Mouse (Mus musculus) CH12.LX (cell line): ENCODE measurements at regions not wholly inside any gene's neighbourhood (a gene's known extent, or its start where the extent isn't known, plus 50 kb on each side); places are given as distances from the start of the nearest gene placed in this dataset.

Experiments
- DNase-seq: peaks from one replicate; pipeline ENCODE4 v3.0.0-alpha.2; 2013; ENCODE audit errors: extremely low read depth
- H3K27ac ChIP-seq: 2 replicates; pipeline ENCODE4 v1.5.1; 2012; ENCODE audit warnings: low read depth, mild to moderate bottlenecking, control low read depth, moderate library complexity; ENCODE audit not compliant: insufficient read depth
- H3K27me3 ChIP-seq: replicated peaks from 2 replicates; pipeline ENCODE3; 2012; ENCODE audit warnings: inconsistent platforms
- H3K36me3 ChIP-seq, 2 experiments: replicated peaks in 1 of 2; 2 replicates each; pipeline versions ENCODE3 to v1.6.1; 2012; ENCODE audit warnings: inconsistent platforms in 1 of 2, low read length in 1 of 2, mild to moderate bottlenecking in 1 of 2, mixed read lengths in 1 of 2, moderate library complexity in 1 of 2; ENCODE audit not compliant: control insufficient read depth in 1 of 2, insufficient read depth in 1 of 2
- H3K4me1 ChIP-seq, 2 experiments: 2 replicates each; pipeline ENCODE4 v1.6.1; 2012; ENCODE audit warnings: inconsistent platforms in 1 of 2, moderate library complexity in 1 of 2; ENCODE audit not compliant: insufficient read depth in 2 of 2, control insufficient read depth in 1 of 2
- H3K4me2 ChIP-seq: 2 replicates; pipeline ENCODE4 v1.6.1; 2012; ENCODE audit warnings: low read depth, mild to moderate bottlenecking, control low read depth; ENCODE audit not compliant: poor library complexity, insufficient read depth, severe bottlenecking
- H3K4me3 ChIP-seq, 3 experiments: fragments of 150-350 bp in 1 of 3; sonication (generic) in 1 of 3; replicated peaks in 1 of 3; 2 replicates each; pipeline versions ENCODE3 to v1.5.1; 2011 to 2012; ENCODE audit warnings: low read depth in 2 of 3, low read length in 2 of 3, mild to moderate bottlenecking in 2 of 3, moderate library complexity in 2 of 3, control low read depth in 1 of 3, improper control_type of control experiment in 1 of 3, inconsistent platforms in 1 of 3, mixed read lengths in 1 of 3; ENCODE audit not compliant: poor library complexity in 1 of 3
- H3K79me2 ChIP-seq: replicated peaks from 2 replicates; pipeline ENCODE4 v1.6.1; 2012; ENCODE audit warnings: mild to moderate bottlenecking, moderate library complexity; ENCODE audit not compliant: control insufficient read depth, poor library complexity, insufficient read depth, severe bottlenecking; ENCODE audit errors: extremely low read depth
- H3K9ac ChIP-seq: 2 replicates; pipeline ENCODE4 v1.6.1; 2012; ENCODE audit warnings: low read depth, mild to moderate bottlenecking, control low read depth, moderate library complexity; ENCODE audit not compliant: insufficient read depth
- H3K9me3 ChIP-seq: replicated peaks from 2 replicates; pipeline ENCODE3; 2012; ENCODE audit warnings: low read length, inconsistent platforms, mixed read lengths
- CHD1 ChIP-seq: IDR thresholded peaks from 2 replicates; pipeline ENCODE4 v1.6.1; 2012; ENCODE audit warnings: low read depth, low read length, improper control_type of control experiment, inconsistent platforms
- CHD2 ChIP-seq: IDR thresholded peaks from 2 replicates; pipeline ENCODE4 v1.6.1; 2011; ENCODE audit warnings: low read length, improper control_type of control experiment
- CTCF ChIP-seq, 2 experiments: IDR thresholded peaks in 1 of 2; conservative IDR thresholded peaks in 1 of 2; 2 replicates each; pipeline ENCODE4 v1.5.1; 2011 to 2012; ENCODE audit warnings: low read depth in 2 of 2, low read length in 2 of 2, improper control_type of control experiment in 1 of 2, inconsistent platforms in 1 of 2, mild to moderate bottlenecking in 1 of 2, moderate library complexity in 1 of 2
- EP300 ChIP-seq: IDR thresholded peaks from 2 replicates; pipeline ENCODE4 v1.6.1; 2011; ENCODE audit warnings: low read length, improper control_type of control experiment
- ETS1 ChIP-seq: conservative IDR thresholded peaks from 2 replicates; pipeline ENCODE4 v1.6.1; 2012; ENCODE audit warnings: low read depth, mild to moderate bottlenecking, inconsistent platforms, low read length, improper control_type of control experiment, moderate library complexity
- IRF4 ChIP-seq: IDR thresholded peaks from 2 replicates; pipeline ENCODE4 v1.6.1; 2014; ENCODE audit warnings: low read depth, mild to moderate bottlenecking, inconsistent platforms, low read length, improper control_type of control experiment
- JUND ChIP-seq: conservative IDR thresholded peaks from 2 replicates; pipeline ENCODE4 v1.6.1; 2011; ENCODE audit warnings: low read depth, low read length, improper control_type of control experiment
- KAT2A ChIP-seq: IDR thresholded peaks from 2 replicates; pipeline ENCODE4 v1.6.1; 2012; ENCODE audit warnings: low read length, improper control_type of control experiment, inconsistent platforms; ENCODE audit not compliant: insufficient replicate concordance
- MAZ ChIP-seq: IDR thresholded peaks from 2 replicates; pipeline ENCODE4 v1.6.1; 2012; ENCODE audit warnings: low read depth, mild to moderate bottlenecking, inconsistent platforms, low read length, improper control_type of control experiment, moderate library complexity
- MXI1 ChIP-seq: IDR thresholded peaks from 2 replicates; pipeline ENCODE4 v1.6.1; 2011; ENCODE audit warnings: mild to moderate bottlenecking, low read depth, low read length, improper control_type of control experiment
- MYC ChIP-seq: IDR thresholded peaks from 2 replicates; pipeline ENCODE4 v1.6.1; 2011; ENCODE audit warnings: low read depth, mild to moderate bottlenecking, improper control_type of control experiment, low read length
- PAX5 ChIP-seq: IDR thresholded peaks from 2 replicates; pipeline ENCODE4 v1.6.1; 2012; ENCODE audit warnings: low read length, inconsistent platforms, mixed read lengths
- POLR2A ChIP-seq: IDR thresholded peaks from 2 replicates; pipeline ENCODE4 v1.6.1; 2011; ENCODE audit warnings: low read depth, mild to moderate bottlenecking, improper control_type of control experiment, low read length
- POLR2AphosphoS2 ChIP-seq: IDR thresholded peaks from 2 replicates; pipeline ENCODE4 v1.6.1; 2011; ENCODE audit warnings: low read depth, low read length, improper control_type of control experiment
- SIN3A ChIP-seq: IDR thresholded peaks from 2 replicates; pipeline ENCODE4 v1.6.1; 2012; ENCODE audit warnings: low read length, improper control_type of control experiment, inconsistent platforms
- SMC3 ChIP-seq: IDR thresholded peaks from 2 replicates; pipeline ENCODE4 v1.6.1; 2011; ENCODE audit warnings: low read depth, low read length, improper control_type of control experiment
- TBP ChIP-seq: conservative IDR thresholded peaks from 2 replicates; pipeline ENCODE4 v1.6.1; 2011; ENCODE audit warnings: low read depth, low read length, improper control_type of control experiment
- TCF12 ChIP-seq: IDR thresholded peaks from 2 replicates; pipeline ENCODE4 v1.6.1; 2014; ENCODE audit warnings: low read depth, mild to moderate bottlenecking, inconsistent platforms, low read length, improper control_type of control experiment
- ZKSCAN1 ChIP-seq: IDR thresholded peaks from 2 replicates; pipeline ENCODE4 v1.6.1; 2012; ENCODE audit warnings: low read depth, inconsistent platforms, low read length, improper control_type of control experiment, borderline replicate concordance
- ZMIZ1 ChIP-seq: IDR thresholded peaks from 2 replicates; pipeline ENCODE4 v1.6.1; 2012; ENCODE audit warnings: low read depth, mild to moderate bottlenecking, inconsistent platforms, low read length, improper control_type of control experiment
- dilution Hi-C: fragments of 300-500 bp; cut with MboI; formaldehyde crosslinking; loops from 2 replicates; pipeline ENCODE4 v1.14.3; 2020; ENCODE audit warnings: low sequenced_read_pairs; ENCODE audit not compliant: extremely low pct_unique_long_range_greater_than_20kb, extremely low pct_ligation_motif_present
- in situ Hi-C: fragments of 300-500 bp; cut with MboI; formaldehyde crosslinking; loops from 3 replicates; pipeline ENCODE4 v1.14.3; 2019; ENCODE audit warnings: low sequenced_read_pairs, low pct_ligation_motif_present, low pct_unique_long_range_greater_than_20kb, mixed read lengths

DNA sequence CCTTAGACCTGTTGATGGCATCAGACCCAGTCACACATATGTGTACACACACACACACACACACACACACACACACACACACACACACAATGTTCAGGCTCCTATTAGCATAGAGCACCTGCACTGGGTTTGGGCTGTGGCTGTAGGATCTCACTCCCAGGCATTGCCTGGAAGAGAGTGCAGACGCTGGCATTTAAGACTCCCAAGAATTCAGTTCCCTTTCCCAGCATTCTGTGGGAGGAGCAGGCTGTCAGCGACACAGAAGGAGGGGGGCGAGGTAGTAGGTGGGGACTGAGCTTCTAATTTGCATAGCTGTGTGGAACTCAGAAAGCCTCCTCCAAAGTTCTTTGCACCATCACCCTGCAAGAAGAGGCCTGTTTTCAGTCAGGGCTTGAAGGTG lies 374.2 kb upstream of the Fam49b start:
- H3K79me2 ChIP-seq = no peaks in the 10 kb centered on the region
- no peak overlapping the region for H3K27ac ChIP-seq
- H3K36me3 ChIP-seq = no peaks in the 10 kb centered on the region
- in situ Hi-C loops = no loop called here
- no peak overlapping the region for H3K4me3 ChIP-seq
- no peak for DNase-seq
- TF ChIP-seq POLR2A = no peak
- TF ChIP-seq PAX5 = no peak
- no peak for TF ChIP-seq MXI1
- no peak for TF ChIP-seq SIN3A
- no peak for TF ChIP-seq IRF4
- no peak for TF ChIP-seq CHD1
- no peak for TF ChIP-seq MAZ
- no peak for TF ChIP-seq CHD2
- TF ChIP-seq JUND = no peak
- TF ChIP-seq TCF12 = no peak
- no peak for TF ChIP-seq POLR2AphosphoS2
- TF ChIP-seq SMC3 = no peak
- TF ChIP-seq ZMIZ1 = no peak
- no peak for TF ChIP-seq CTCF (conservative IDR thresholded peaks at IDR 0.05 in 1 of 2, IDR thresholded peaks at IDR 0.05 in 1 of 2; ENCODE audit: low read depth in 2 of 2, low read length in 2 of 2)
- TF ChIP-seq KAT2A = no peak
- TF ChIP-seq, all 38 proteins: peak for 0
- Histone ChIP-seq H3K9ac (no peak overlapping the region), H3K4me2 (no peak overlapping the region), H3K4me1 (peaks cover 0 to 5% of the 10 kb centered on the region in 2 experiments; a peak in 2 of 4 replicates), H3K27me3 (no peaks in the 10 kb centered on the region), H3K9me3 (no peaks in the 10 kb centered on the region)
- dilution Hi-C loops = no loop called here

DNA sequence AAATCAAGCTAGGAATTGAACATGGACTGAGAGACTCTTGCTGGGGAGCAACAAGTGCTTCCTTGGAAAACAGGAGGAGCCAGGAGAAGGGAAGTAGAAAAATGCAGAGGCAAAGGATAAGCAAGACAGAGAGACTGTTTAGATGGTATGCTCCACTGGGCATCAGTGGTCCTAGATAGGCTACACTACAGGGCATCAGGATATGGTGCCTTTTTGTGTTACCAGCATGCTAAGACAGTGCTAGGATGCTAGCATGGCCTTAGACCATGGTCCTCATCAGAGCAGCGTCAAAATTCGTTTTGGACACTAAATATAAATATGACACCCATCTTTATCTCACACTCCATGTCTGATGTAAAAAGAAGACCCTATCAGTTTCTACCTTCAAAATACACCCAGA lies 374.6 kb upstream of the Fam49b start:
- no peaks in the 10 kb centered on the region for H3K79me2 ChIP-seq
- no peaks in the 10 kb centered on the region for H3K27me3 ChIP-seq
- no peaks in the 10 kb centered on the region for H3K9me3 ChIP-seq
- H3K4me2 ChIP-seq = no peak overlapping the region
- no peak overlapping the region for H3K9ac ChIP-seq
- H3K4me1 ChIP-seq = peaks cover 0 to 5% of the 10 kb centered on the region in 2 experiments; a peak in 2 of 4 replicates
- H3K27ac ChIP-seq = no peak overlapping the region
- in situ Hi-C loops (no loop called here), dilution Hi-C loops (no loop called here)
- DNase-seq = no peak
- no peak overlapping the region for H3K4me3 ChIP-seq
- TF ChIP-seq ETS1 = no peak
- TF ChIP-seq CHD1 = no peak
- TF ChIP-seq PAX5 = no peak
- TF ChIP-seq SIN3A = no peak
- no peak for TF ChIP-seq TBP
- TF ChIP-seq EP300 = no peak
- no peak for TF ChIP-seq ZKSCAN1
- no peak for TF ChIP-seq MAZ
- TF ChIP-seq MYC = no peak
- TF ChIP-seq, all 38 proteins: peak for 0
- H3K36me3 ChIP-seq = no peaks in the 10 kb centered on the region
